Mouse (Mus musculus) G1E (cell line): ENCODE results near the gene Pard3.

Experiments
- CTCF ChIP-seq: IDR thresholded peaks from 2 replicates; pipeline ENCODE4 v1.5.1; 2012; ENCODE audit warnings: low read depth, low read length, inconsistent platforms, mixed read lengths
- GATA1 ChIP-seq: IDR thresholded peaks from 2 replicates; pipeline ENCODE4 v1.6.1; 2012; ENCODE audit warnings: borderline replicate concordance, low read length, inconsistent platforms, mixed read lengths

- TF ChIP-seq CTCF (no peak), GATA1 (no peak)
Measured at GRCm38 (mm10) chr8:127087434-127087833, 23.7 kb downstream of the Pard3 start.
